Mouse (Mus musculus): Measurements from ENCODE around the gene Rpl7l1. TPM values are rescaled to one million over a fixed set of nuclear protein-coding genes. Genes with fewer than 3 reads are reported as not detected.
"Not testable (repeated sequence)": the region's sequence is repeated elsewhere in the genome, so short reads cannot be mapped to it uniquely, and the experiment has no call there.

Gene Rpl7l1
- total and polyA plus RNA-seq, 2 experiments, result 21.6 to 41.2 TPM

GRCm38 (mm10) chr17:46792963-46793362 lies 10.5 kb upstream of the Rpl7l1 start:
- 77% methylated on average over 2 of the region's 2 CpGs for WGBS
- no peaks in the 10 kb centered on the region for H3K4me1 ChIP-seq (ENCODE audit: control insufficient read depth, insufficient read depth, low read length)
- no peak for DNase-seq (ENCODE audit: extremely low read depth, low read depth, low spot score)
- no peaks in the 10 kb centered on the region for H3K79me2 ChIP-seq (ENCODE audit: control insufficient read depth, insufficient read depth, low read length)
- no peak overlapping the region for H3K9ac ChIP-seq (ENCODE audit: low read depth, low read length)
- no peak overlapping the region for H3K27ac ChIP-seq (replicated peaks; ENCODE audit: insufficient read depth, low read depth, low read length)
- no peak for TF ChIP-seq POLR2A (IDR thresholded peaks at IDR 0.05; ENCODE audit: extremely low read depth, insufficient read depth, low read length)
- TF ChIP-seq CTCF (IDR thresholded peaks at IDR 0.05; ENCODE audit: low read depth, low read length), result no peak
- H3K27me3 ChIP-seq (ENCODE audit: control insufficient read depth, insufficient read depth, low read length), result no peaks in the 10 kb centered on the region
- H3K4me3 ChIP-seq (ENCODE audit: insufficient read depth, low read depth, low read length), result no peak overlapping the region
- H3K36me3 ChIP-seq (ENCODE audit: control insufficient read depth, insufficient read depth, low read length), result no peaks in the 10 kb centered on the region; the same call in 1 of the 2 replicates

DNA sequence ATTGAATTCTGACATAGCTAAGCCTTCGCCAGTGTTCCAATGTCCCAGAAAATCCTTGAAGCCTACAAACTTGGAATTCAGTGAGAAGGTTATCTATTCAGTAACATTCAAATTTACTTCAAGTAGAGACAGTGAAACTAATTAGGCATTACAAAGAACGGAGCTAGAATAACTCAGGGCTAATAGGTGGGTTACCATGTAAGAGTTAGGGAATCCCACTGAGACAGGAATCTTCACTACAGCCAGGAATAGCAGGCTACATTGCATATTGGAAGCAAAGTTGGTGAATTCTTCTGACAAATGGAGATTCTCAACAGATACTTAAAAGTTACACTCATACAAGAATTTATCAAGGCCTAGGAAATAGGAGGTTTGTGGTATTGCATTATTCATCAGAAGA lies 5.5 kb upstream of the Rpl7l1 start:
- H3K4me1 ChIP-seq (ENCODE audit: control insufficient read depth, insufficient read depth, low read length); H3K27ac ChIP-seq (replicated peaks; ENCODE audit: insufficient read depth, low read depth, low read length); DNase-seq (ENCODE audit: extremely low read depth, low read depth, low spot score); H3K79me2 ChIP-seq (ENCODE audit: control insufficient read depth, insufficient read depth, low read length); H3K4me3 ChIP-seq (ENCODE audit: insufficient read depth, low read depth, low read length); H3K9ac ChIP-seq (ENCODE audit: low read depth, low read length); H3K27me3 ChIP-seq (ENCODE audit: control insufficient read depth, insufficient read depth, low read length); H3K36me3 ChIP-seq (ENCODE audit: control insufficient read depth, insufficient read depth, low read length): not testable (repeated sequence)
- 86% methylated on average over 2 of the region's 2 CpGs for WGBS

- H3K27ac ChIP-seq (replicated peaks; ENCODE audit: insufficient read depth, low read depth, low read length), result no peak overlapping the region
- H3K79me2 ChIP-seq (ENCODE audit: control insufficient read depth, insufficient read depth, low read length), result peaks cover 1% of the 10 kb centered on the region; the same call in 1 of the 2 replicates
- H3K4me3 ChIP-seq (ENCODE audit: insufficient read depth, low read depth, low read length), result no peak overlapping the region
- WGBS, result 86% methylated on average over 5 of the region's 5 CpGs
- H3K4me1 ChIP-seq (ENCODE audit: control insufficient read depth, insufficient read depth, low read length), result no peaks in the 10 kb centered on the region; the same call in 1 of the 2 replicates
- H3K9ac ChIP-seq (ENCODE audit: low read depth, low read length), result no peak overlapping the region
- no peak for DNase-seq (ENCODE audit: extremely low read depth, low read depth, low spot score)
- no peak for TF ChIP-seq CTCF (IDR thresholded peaks at IDR 0.05; ENCODE audit: low read depth, low read length)
- no peak for TF ChIP-seq POLR2A (IDR thresholded peaks at IDR 0.05; ENCODE audit: extremely low read depth, insufficient read depth, low read length)
- H3K27me3 ChIP-seq (ENCODE audit: control insufficient read depth, insufficient read depth, low read length), result no peaks in the 10 kb centered on the region
- no peaks in the 10 kb centered on the region for H3K36me3 ChIP-seq (ENCODE audit: control insufficient read depth, insufficient read depth, low read length)
These were observed 4.5 kb upstream of the Rpl7l1 start for GRCm38 (mm10) chr17:46786952-46787351.

DNA sequence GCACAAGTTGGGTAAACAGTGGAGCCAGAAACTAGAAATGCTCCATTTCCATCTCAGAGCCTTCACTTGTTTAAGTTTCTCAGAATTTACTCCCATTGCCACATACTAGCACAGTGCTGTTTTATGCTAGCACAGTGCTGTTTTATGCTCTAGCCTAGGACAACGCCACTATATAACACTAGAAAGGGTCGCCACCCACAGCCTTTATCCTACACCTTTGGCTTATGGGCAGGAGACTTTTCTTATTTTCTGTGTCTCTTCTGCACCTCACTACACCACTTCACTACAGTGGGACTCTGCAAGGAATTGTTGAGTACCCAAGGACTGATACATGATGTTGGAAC lies 722 bp upstream of the Rpl7l1 start:
- no peaks in the 10 kb centered on the region for H3K27me3 ChIP-seq (ENCODE audit: control insufficient read depth, insufficient read depth, low read length)
- H3K4me3 ChIP-seq (ENCODE audit: insufficient read depth, low read depth, low read length), result no peak overlapping the region

DNA sequence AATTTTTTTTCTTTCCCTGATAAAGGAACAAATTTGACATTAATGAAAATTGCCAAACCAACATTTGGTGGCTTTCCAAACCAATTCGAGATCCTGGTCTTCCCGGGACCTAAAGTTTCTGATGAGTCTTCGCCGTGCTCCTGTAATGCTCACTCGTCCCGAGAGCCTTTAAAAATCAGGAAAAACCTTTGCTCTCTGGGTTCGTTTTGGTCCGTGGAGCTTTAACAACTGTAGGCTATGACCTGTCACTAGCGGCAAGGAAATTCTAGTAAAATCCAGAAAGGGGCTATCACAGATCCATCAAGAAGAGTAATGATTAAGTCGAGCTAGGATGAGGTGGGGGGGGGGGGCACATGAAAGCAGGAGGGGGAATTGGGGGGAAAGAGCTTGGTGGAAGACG lies 596 bp downstream of the Rpl7l1 start:
- H3K79me2 ChIP-seq (ENCODE audit: control insufficient read depth, insufficient read depth, low read length), result peaks cover 12% of the 10 kb centered on the region; the same call in 1 of the 2 replicates
- no peaks in the 10 kb centered on the region for H3K27me3 ChIP-seq (ENCODE audit: control insufficient read depth, insufficient read depth, low read length)
- WGBS, result under 1% methylated on average over 11 of the region's 11 CpGs
- H3K27ac ChIP-seq (replicated peaks; ENCODE audit: insufficient read depth, low read depth, low read length), result peak overlapping the region; percentile 56
- H3K4me3 ChIP-seq (ENCODE audit: insufficient read depth, low read depth, low read length), result peak overlapping the region; percentile 67
- H3K9ac ChIP-seq (ENCODE audit: low read depth, low read length), result peak overlapping the region; percentile 95
- peaks cover 3% of the 10 kb centered on the region; the same call in 1 of the 2 replicates for H3K4me1 ChIP-seq (ENCODE audit: control insufficient read depth, insufficient read depth, low read length)
- peaks cover 32% of the 10 kb centered on the region for H3K36me3 ChIP-seq (ENCODE audit: control insufficient read depth, insufficient read depth, low read length)
- no peak for TF ChIP-seq CTCF (IDR thresholded peaks at IDR 0.05; ENCODE audit: low read depth, low read length)
- no peak for TF ChIP-seq POLR2A (IDR thresholded peaks at IDR 0.05; ENCODE audit: extremely low read depth, insufficient read depth, low read length)
- peak; percentile 49 for DNase-seq (ENCODE audit: extremely low read depth, low read depth, low spot score)

More for the DNA sequence above, 722 bp upstream of the Rpl7l1 start:
- TF ChIP-seq CTCF (IDR thresholded peaks at IDR 0.05; ENCODE audit: low read depth, low read length) (no peak), POLR2A (IDR thresholded peaks at IDR 0.05; ENCODE audit: extremely low read depth, insufficient read depth, low read length) (no peak)
- Histone ChIP-seq H3K27ac (replicated peaks; ENCODE audit: insufficient read depth, low read depth, low read length) (no peak overlapping the region), H3K4me1 (ENCODE audit: control insufficient read depth, insufficient read depth, low read length) (peaks cover 3% of the 10 kb centered on the region; the same call in 1 of the 2 replicates), H3K9ac (ENCODE audit: low read depth, low read length) (no peak overlapping the region), H3K36me3 (ENCODE audit: control insufficient read depth, insufficient read depth, low read length) (peaks cover 22% of the 10 kb centered on the region), H3K79me2 (ENCODE audit: control insufficient read depth, insufficient read depth, low read length) (peaks cover 12% of the 10 kb centered on the region; the same call in 1 of the 2 replicates)
- WGBS, result 73% methylated on average over 2 of the region's 2 CpGs
- no peak for DNase-seq (ENCODE audit: extremely low read depth, low read depth, low spot score)

DNA sequence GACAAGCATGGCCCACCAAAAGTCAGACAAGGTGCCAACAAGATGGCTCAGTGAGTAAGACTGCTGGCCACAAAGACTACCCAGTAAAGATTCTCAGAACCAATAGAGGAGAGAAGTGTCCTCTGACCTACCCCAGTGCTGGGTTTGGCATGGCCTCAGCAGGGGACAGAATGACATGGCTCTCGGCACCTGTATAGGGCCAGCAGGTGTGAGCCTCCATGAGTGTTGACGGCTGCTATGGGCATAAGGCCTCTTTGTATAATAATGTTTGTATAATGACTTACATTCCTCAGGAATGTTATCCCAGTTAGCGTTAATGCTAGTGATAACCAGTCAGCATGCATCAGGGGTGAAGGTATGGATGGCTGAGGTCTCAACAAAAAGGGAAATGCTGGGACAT lies 6.4 kb downstream of the Rpl7l1 start:
- no peak for DNase-seq (ENCODE audit: extremely low read depth, low read depth, low spot score)
- H3K79me2 ChIP-seq (ENCODE audit: control insufficient read depth, insufficient read depth, low read length), result peaks cover 10% of the 10 kb centered on the region; the same call in 1 of the 2 replicates
- no peaks in the 10 kb centered on the region for H3K27me3 ChIP-seq (ENCODE audit: control insufficient read depth, insufficient read depth, low read length)
- 82% methylated on average over 3 of the region's 3 CpGs for WGBS
- peaks cover 6% of the 10 kb centered on the region for H3K4me1 ChIP-seq (ENCODE audit: control insufficient read depth, insufficient read depth, low read length)
- H3K4me3 ChIP-seq (ENCODE audit: insufficient read depth, low read depth, low read length), result no peak overlapping the region
- no peak overlapping the region for H3K27ac ChIP-seq (replicated peaks; ENCODE audit: insufficient read depth, low read depth, low read length)
- peaks cover 46% of the 10 kb centered on the region for H3K36me3 ChIP-seq (ENCODE audit: control insufficient read depth, insufficient read depth, low read length)
- H3K9ac ChIP-seq (ENCODE audit: low read depth, low read length), result no peak overlapping the region
- no peak for TF ChIP-seq POLR2A (IDR thresholded peaks at IDR 0.05; ENCODE audit: extremely low read depth, insufficient read depth, low read length)
- TF ChIP-seq CTCF (IDR thresholded peaks at IDR 0.05; ENCODE audit: low read depth, low read length), result no peak
